Mouse (Mus musculus) liver, embryonic 12.5 days (tissue): ENCODE measurements around the gene Metap1d. TPM values are rescaled to one million over a fixed set of nuclear protein-coding genes. Genes with fewer than 3 reads are reported as not detected.

ENCODE experiments used
- ATAC-seq: fragments of 200-750 bp; cut with Nextera tagmentation; 2 replicates; pipeline ENCODE4 v1.8.0; 2017; ENCODE audit warnings: moderate number of reproducible peaks, mild to moderate bottlenecking, moderate library complexity
- H3K27ac ChIP-seq: fragments of 300-500 bp; sonication (generic); 2 replicates; pipeline ENCODE4 v1.5.1; 2016; ENCODE audit warnings: mild to moderate bottlenecking
- H3K27me3 ChIP-seq: fragments of 300-500 bp; sonication (generic); replicated peaks from 2 replicates; pipeline ENCODE4 v1.6.1; 2016; ENCODE audit warnings: mild to moderate bottlenecking, moderate library complexity
- H3K36me3 ChIP-seq: fragments of 300-500 bp; sonication (generic); 2 replicates; pipeline ENCODE4 v1.6.1; 2016; ENCODE audit warnings: mild to moderate bottlenecking, moderate library complexity
- H3K4me1 ChIP-seq: fragments of 300-500 bp; sonication (generic); 2 replicates; pipeline ENCODE4 v1.6.1; 2016
- H3K4me2 ChIP-seq: fragments of 300-500 bp; sonication (generic); 2 replicates; pipeline ENCODE4 v1.6.1; 2016; ENCODE audit warnings: mild to moderate bottlenecking, moderate library complexity
- H3K4me3 ChIP-seq: fragments of 300-500 bp; sonication (generic); 2 replicates; pipeline ENCODE4 v1.5.1; 2016; ENCODE audit warnings: mild to moderate bottlenecking, moderate library complexity
- H3K9ac ChIP-seq: fragments of 300-500 bp; sonication (generic); 2 replicates; pipeline ENCODE4 v1.6.1; 2016; ENCODE audit warnings: mild to moderate bottlenecking, moderate library complexity
- H3K9me3 ChIP-seq: fragments of 300-500 bp; sonication (generic); replicated peaks from 2 replicates; pipeline ENCODE4 v1.6.1; 2016; ENCODE audit warnings: mild to moderate bottlenecking, moderate library complexity
- WGBS: fragments of 180-500 bp; shearing (Covaris S2); methylation state at CpG from one replicate; pipeline ENCODE4 v1.1.7; 2016; ENCODE audit not compliant: insufficient replicate concordance; 5-methylcytosine and 5-hydroxymethylcytosine counted together
- polyA plus RNA-seq: library from polyadenylated mRNA; unstranded; fragments of >200 nt; fragmentation: Nextera tagmentation; extraction: Ambion mirVana; gene quantifications from 2 replicates; pipeline ENCODE4 v1.2.1, GENCODE M21; 2016

Metap1d gene
- polyA plus RNA-seq, 1 experiment from 2014 or later: 30.2 TPM

GRCm38 (mm10) chr2:71556071-71556470 is 103.0 kb downstream of the Metap1d start:
- ATAC-seq: no peak
- Histone ChIP-seq H3K27ac (no peak overlapping the region), H3K4me2 (no peak overlapping the region), H3K4me1 (peaks cover 5% of the 10 kb centered on the region; the same call in 1 of the 2 replicates), H3K9me3 (no peaks in the 10 kb centered on the region), H3K9ac (no peak overlapping the region), H3K27me3 (peaks cover 54% of the 10 kb centered on the region), H3K36me3 (no peaks in the 10 kb centered on the region), H3K4me3 (no peak overlapping the region)
- WGBS: 56% methylated on average over 5 of the region's 5 CpGs

GRCm38 (mm10) chr2:71566466-71566865 is 113.4 kb downstream of the Metap1d start:
- Histone ChIP-seq H3K4me1 (no peaks in the 10 kb centered on the region), H3K36me3 (no peaks in the 10 kb centered on the region), H3K4me2 (no peak overlapping the region), H3K9me3 (no peaks in the 10 kb centered on the region), H3K9ac (no peak overlapping the region), H3K27ac (no peak overlapping the region), H3K4me3 (no peak overlapping the region), H3K27me3 (peaks cover 16% of the 10 kb centered on the region)
- 58% methylated on average over 9 of the region's 9 CpGs for WGBS
- no peak for ATAC-seq

- peaks cover 41% of the 10 kb centered on the region for H3K27me3 ChIP-seq
- H3K27ac ChIP-seq: no peak overlapping the region
- no peaks in the 10 kb centered on the region for H3K9me3 ChIP-seq
- H3K4me2 ChIP-seq: no peak overlapping the region
- 29% methylated on average over 4 of the region's 4 CpGs for WGBS
- H3K4me3 ChIP-seq: no peak overlapping the region
- no peaks in the 10 kb centered on the region for H3K4me1 ChIP-seq
- no peaks in the 10 kb centered on the region for H3K36me3 ChIP-seq
- no peak for ATAC-seq
- H3K9ac ChIP-seq: no peak overlapping the region
Observed at GRCm38 (mm10) chr2:71573736-71574135, 120.7 kb downstream of the Metap1d start.

Other genes with a start within 250 kb of the Metap1d start
- 42.0 and 43.0 TPM in 2 replicates for gene Dync1i2, start 241.6 kb upstream of the Metap1d start, polyA plus RNA-seq
- 31.1 and 31.2 TPM in 2 replicates for gene Slc25a12, start 85.5 kb upstream of the Metap1d start, polyA plus RNA-seq
- 162 and 165 TPM in 2 replicates for gene Hat1, start 64.3 kb upstream of the Metap1d start, polyA plus RNA-seq
- 0.19 and 0.23 TPM in 2 replicates for gene Dlx1, start 74.8 kb downstream of the Metap1d start, polyA plus RNA-seq
- 0.08 and 0.12 TPM in 2 replicates for gene Dlx2, start 93.5 kb downstream of the Metap1d start, polyA plus RNA-seq